Mouse (Mus musculus) v-Abl transformed pro-B cells (cell line): ENCODE data around the gene Sorbs2.
"Not testable (repeated sequence)": the region's sequence is repeated elsewhere in the genome, so short reads cannot be mapped to it uniquely, and the experiment has no call there.

Experiments
- in situ Hi-C, 2 experiments: fragments of 400-800 bp; cut with MboI; formaldehyde crosslinking; loops; one replicate each; pipeline ENCODE4 v1.15.1; 2025; ENCODE audit not compliant: unreplicated experiment in 2 of 2

The Sorbs2 gene

GRCm38 (mm10) chr8:45816765-45817426, 309.3 kb downstream of the Sorbs2 start:
- in situ Hi-C loops = loop anchor here (5.0 kb wide), 3 partner anchors 115 to 365 kb away; partner anchors contain the start of gene Ccdc110 (in 2 of the 2)

GRCm38 (mm10) chr8:45821650-45822049, 314.1 kb downstream of the Sorbs2 start:
- in situ Hi-C loops = no loop called here

- in situ Hi-C loops = no loop called here
These were observed 322.5 kb downstream of the Sorbs2 start for GRCm38 (mm10) chr8:45829985-45830548.

- in situ Hi-C loops = no loop called here
These were observed 326.3 kb downstream of the Sorbs2 start for GRCm38 (mm10) chr8:45833896-45834295.

GRCm38 (mm10) chr8:45843306-45843705, 335.7 kb downstream of the Sorbs2 start:
- in situ Hi-C loops = no loop called here

- in situ Hi-C loops = no loop called here
These were observed 336.7 kb downstream of the Sorbs2 start for GRCm38 (mm10) chr8:45844097-45844885.

- in situ Hi-C loops = no loop called here
These were observed 337.4 kb downstream of the Sorbs2 start for GRCm38 (mm10) chr8:45844911-45845481.

GRCm38 (mm10) chr8:45845906-45846305, 338.3 kb downstream of the Sorbs2 start:
- in situ Hi-C loops = no loop called here

GRCm38 (mm10) chr8:45855118-45855517, 347.5 kb downstream of the Sorbs2 start:
- in situ Hi-C loops = no loop called here

GRCm38 (mm10) chr8:45857734-45858133, 350.1 kb downstream of the Sorbs2 start:
- in situ Hi-C loops = no loop called here

- in situ Hi-C loops = no loop called here
These were observed 350.8 kb downstream of the Sorbs2 start for GRCm38 (mm10) chr8:45858391-45858790.

- in situ Hi-C loops = not testable (repeated sequence)
These were observed 364.0 kb downstream of the Sorbs2 start for GRCm38 (mm10) chr8:45871587-45871986.

GRCm38 (mm10) chr8:45872077-45872476, 364.5 kb downstream of the Sorbs2 start:
- in situ Hi-C loops = no loop called here

GRCm38 (mm10) chr8:45874945-45875626, 367.5 kb downstream of the Sorbs2 start:
- in situ Hi-C loops = no loop called here

- in situ Hi-C loops = no loop called here
These were observed 368.8 kb downstream of the Sorbs2 start for GRCm38 (mm10) chr8:45876397-45876796.
